Mouse (Mus musculus): ENCODE results near the gene Midn.

DNA sequence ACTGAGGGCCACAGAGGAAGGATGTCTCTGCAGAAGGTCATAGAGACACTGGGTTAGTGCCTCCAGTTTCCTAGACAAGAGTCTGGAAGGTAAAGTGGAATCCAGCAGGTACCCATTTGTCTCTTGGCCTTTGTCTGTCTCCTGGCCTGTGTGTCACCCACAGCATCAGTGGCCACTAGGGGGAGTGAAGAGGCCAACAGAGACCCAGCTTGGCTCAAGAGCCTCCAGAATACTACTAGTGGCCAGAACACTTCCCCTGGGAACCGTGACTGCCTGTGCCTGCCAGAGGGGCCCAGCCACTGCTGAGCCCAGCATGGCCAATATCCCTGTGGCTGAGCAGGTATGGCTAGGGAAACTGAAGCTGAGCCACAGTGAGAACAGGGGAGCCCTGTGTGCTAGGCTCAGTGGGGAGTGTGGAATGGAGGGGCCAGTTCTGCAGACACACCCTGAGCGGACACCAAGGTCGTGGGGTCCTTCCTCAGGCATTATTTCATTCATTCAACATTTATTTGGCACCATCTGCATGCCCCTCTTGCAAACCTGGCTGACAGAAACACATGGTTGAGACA lies 51.5 kb downstream of the Midn start:
- TF ChIP-seq GATA1 (IDR thresholded peaks at IDR 0.05; ENCODE audit: borderline replicate concordance, low read length), result no peak
- no peak for TF ChIP-seq FLI1 (IDR thresholded peaks at IDR 0.05; ENCODE audit: low read length)
